Mouse (Mus musculus): ENCODE measurements at regions not wholly inside any gene's neighbourhood (a gene's known extent, or its start where the extent isn't known, plus 50 kb on each side); places are given as distances from the start of the nearest gene placed in this dataset.

DNA sequence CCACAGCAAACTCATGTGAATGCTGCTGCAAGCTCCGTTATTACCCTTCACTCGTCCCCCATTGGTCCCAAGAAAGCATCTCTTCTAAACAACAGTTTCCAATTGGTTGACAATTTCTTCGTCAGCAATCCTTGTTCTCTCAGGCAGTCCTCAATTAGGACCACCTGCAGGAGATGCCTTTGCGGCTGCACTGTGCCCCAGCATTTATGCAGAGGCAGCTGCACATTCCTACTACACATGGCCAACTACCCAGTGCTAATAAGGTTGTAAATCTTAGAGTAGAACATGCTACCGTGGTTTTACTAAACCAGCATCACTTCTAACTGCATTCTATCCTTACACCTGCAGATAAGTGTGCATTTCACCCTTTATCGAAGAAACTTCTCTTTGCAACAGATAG lies 322.1 kb upstream of the Atp2b1 start:
- in situ Hi-C loops (cut with MboI; ENCODE audit: low pct_unique_long_range_greater_than_20kb in 1 of 2, low sequenced_read_pairs in 2 of 2, unreplicated experiment in 1 of 2): no loop called here

DNA sequence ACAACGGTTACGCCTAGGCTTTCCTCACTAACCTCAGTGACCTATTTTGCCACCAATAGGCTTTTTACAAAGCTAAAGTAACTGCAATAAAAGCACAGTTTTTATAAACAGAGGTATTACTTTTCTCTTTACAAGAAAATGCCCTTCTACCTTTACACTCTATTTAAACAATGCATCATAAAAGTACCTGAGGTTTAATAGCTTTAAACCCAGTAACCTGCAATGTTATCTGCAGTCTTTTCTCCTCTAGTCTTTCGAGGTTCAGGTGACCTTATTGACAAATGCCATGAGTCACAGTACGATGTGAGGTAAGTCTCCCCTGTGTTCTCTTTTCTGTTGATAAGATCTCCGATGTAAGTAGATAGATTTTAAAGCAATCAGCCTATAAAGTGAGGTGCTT lies 320.3 kb upstream of the Atp2b1 start:
- in situ Hi-C loops (cut with MboI; ENCODE audit: low pct_unique_long_range_greater_than_20kb in 1 of 2, low sequenced_read_pairs in 2 of 2, unreplicated experiment in 1 of 2): no loop called here

DNA sequence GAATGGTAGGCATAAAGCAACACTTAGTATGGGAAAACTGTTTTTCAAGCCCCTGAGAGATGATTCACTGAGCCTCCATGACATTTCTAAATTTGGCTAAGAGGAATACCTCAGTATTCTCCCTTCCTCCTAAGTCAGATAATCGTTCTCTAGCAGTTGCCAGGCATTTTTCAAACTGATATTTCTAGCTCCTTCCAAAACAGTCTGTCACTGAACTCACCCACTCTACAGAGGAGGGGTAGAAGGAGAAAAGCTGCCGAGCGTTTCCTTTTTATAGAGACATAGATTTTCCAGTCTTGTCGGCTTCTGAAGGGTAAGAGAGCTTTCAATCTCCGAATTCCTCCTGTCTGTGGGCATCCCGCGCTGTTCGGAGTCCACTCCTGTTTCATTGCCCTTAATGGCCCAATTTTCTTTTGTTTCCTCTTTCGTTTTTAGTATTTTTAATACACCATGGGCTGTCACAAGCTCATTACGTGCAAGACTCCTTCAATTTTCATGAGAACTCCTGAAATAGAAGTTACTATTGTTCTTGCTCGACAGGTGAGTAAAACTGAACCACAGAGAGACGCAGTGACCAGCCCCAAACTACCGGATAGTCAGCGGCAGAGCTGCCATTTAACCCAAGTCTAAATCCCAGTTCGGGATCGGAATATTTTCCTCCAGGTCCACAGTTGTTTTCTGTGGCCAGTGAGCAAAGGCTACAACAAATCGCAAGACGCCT lies 305.8 kb upstream of the Atp2b1 start:
- in situ Hi-C loops (cut with MboI; ENCODE audit: low pct_unique_long_range_greater_than_20kb in 1 of 2, low sequenced_read_pairs in 2 of 2, unreplicated experiment in 1 of 2): no loop called here

DNA sequence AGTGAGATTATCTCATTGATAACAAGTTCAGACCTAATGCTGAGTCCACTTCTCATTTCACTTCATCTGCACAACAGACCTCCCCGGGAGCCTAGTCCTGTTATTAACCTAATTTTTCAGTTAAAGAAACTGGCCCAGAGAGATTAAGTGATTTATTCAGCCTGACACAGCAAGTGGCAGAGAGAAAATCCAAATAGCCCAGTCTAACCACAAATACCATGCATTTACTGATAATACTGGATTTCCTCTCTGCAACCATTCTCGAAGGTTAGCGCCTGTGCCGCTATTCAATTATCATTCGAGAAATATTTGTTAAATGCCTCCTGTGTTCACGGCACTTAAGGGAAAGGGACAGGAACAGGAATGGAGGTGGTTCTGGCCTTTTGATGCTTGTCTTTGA lies 303.5 kb upstream of the Atp2b1 start:
- in situ Hi-C loops (cut with MboI; ENCODE audit: low pct_unique_long_range_greater_than_20kb in 1 of 2, low sequenced_read_pairs in 2 of 2, unreplicated experiment in 1 of 2): no loop called here

DNA sequence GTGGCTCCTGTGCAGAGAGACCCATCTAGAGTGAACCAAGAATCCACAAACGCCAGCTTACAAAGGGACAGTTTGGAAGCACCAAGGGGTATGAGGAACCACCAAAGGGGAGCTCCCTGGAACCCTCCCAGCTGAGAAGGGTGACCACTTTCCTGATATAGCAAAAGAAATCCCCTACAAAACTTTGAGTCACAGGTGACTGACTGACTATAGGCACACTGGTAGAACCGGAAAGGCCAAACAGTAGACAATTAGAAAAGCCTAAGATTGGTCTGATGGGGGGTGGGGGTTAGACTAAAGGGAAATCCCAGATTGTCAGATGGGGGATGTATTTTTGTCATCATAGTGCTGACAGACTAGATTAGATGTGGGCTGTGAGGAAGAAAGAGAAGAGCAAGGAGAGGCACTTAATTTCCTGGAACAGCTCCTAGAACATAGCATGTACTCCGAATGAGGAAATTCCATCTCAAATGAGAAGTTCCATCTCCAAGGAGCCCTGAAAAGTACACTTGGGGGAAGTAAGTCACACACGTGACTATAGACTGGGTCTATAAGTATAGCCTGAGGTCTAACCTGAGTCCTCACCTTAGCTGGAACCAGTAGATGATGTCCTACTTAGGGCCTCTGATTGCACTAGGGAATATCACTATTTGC lies 302.4 kb upstream of the Atp2b1 start:
- in situ Hi-C loops (cut with MboI; ENCODE audit: low pct_unique_long_range_greater_than_20kb in 1 of 2, low sequenced_read_pairs in 2 of 2, unreplicated experiment in 1 of 2): no loop called here

DNA sequence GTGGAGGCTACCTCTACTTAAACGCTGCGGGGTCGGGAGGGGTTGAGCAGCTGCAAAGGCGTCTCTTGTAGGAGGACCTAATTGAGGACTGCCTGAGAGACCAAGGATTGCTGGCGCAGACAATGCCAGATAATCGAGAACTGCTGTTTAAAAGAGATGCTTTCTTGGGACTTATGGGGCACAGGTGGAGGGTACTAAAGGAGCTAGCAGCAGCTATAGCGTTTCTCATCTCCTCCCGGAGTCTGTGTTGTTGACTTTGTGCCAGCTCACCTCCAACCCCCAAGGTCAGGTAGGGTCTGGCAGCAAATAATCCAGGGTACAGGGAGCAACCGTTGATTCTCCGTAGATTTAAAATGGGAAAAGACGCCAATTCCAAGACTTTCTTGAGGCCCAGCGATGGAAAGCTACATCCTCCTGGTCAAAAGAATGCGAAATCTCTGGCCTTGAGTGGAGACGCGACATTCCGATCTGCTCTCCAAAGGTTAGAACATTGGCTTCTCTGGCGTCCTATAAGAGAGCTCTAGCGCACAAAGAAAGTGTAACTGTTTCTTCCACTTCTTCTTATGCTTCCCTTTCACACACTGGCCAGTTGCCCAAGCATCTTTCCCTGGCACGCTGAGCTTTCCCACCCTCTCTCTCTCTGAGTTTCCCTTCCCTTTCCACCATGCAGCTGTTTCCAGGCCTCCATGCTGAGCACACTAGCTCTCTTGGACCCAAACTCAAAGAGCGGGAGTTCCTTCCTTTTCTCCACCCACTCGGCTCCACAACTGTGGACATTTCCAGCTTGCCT lies 295.3 kb upstream of the Atp2b1 start:
- in situ Hi-C loops (cut with MboI; ENCODE audit: low pct_unique_long_range_greater_than_20kb in 1 of 2, low sequenced_read_pairs in 2 of 2, unreplicated experiment in 1 of 2): no loop called here

DNA sequence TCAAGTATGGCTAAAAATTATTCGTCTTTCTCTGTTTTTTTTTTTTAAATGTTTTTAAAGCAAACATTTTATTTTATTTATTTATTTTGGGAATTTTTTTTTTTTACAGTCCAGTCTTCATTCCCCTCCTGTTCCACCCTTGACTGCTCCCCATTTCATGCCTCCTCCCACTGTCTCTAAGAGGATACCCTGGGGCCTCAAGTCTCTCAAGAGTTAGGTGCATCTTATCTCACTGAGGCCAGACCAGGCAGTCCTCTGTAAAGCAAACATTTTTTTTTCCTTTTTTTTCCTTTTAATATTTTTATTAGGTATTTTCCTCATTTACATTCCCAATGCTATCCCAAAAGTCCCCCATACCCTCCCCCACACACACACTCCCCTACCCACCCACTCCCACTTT lies 290.1 kb upstream of the Atp2b1 start:
- in situ Hi-C loops (cut with MboI; ENCODE audit: low pct_unique_long_range_greater_than_20kb in 1 of 2, low sequenced_read_pairs in 2 of 2, unreplicated experiment in 1 of 2): no loop called here

DNA sequence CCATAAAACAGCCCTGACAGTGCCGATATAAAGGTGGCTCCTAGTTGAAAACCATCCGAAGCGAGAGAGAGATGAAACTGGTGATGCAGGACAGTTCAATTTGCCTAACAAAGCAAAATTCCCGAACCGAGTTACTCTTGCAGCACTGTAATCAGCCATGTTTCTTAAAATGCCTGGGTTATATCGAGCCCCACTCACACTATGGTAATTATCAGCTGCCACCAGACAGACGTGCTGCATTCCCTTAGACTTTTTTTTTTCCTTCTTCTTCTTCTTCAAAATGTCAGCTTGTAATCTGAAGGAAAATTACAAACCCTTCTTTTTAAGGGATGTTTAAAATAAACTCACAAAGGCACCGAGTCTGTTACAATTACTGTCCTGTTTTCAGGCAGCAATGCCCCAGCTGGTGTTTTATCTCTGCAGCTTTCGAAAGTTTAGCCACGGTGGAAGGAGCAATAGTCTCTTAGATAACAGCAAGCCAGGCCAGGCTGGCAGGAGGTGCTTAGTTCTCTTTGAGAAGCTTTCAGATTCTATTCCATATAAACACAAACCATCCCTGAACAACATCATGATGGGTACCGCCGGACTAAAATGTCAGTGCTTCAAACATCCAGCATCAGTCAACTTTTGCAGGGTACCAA lies 289.4 kb upstream of the Atp2b1 start:
- in situ Hi-C loops (cut with MboI; ENCODE audit: low pct_unique_long_range_greater_than_20kb in 1 of 2, low sequenced_read_pairs in 2 of 2, unreplicated experiment in 1 of 2): no loop called here

DNA sequence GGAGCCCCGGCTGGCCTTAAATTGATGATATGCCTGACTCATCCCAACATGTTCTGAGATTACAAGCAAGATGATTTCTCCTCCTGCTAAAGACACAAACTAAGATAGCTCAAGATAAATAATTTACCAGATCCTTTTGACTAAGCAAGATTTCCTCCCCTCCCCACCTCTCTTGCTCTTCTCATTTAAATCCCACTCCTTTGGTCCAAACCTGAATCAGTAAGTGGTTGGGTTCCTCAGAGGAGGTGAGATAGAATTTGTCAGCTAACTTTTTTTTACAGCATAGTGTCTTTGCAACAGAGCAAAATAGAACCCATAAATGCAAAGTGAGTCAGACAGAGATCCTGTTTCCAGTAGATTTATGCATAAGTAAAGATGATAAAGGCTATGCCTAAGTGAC lies 286.0 kb upstream of the Atp2b1 start:
- in situ Hi-C loops (cut with MboI; ENCODE audit: low pct_unique_long_range_greater_than_20kb in 1 of 2, low sequenced_read_pairs in 2 of 2, unreplicated experiment in 1 of 2): no loop called here

DNA sequence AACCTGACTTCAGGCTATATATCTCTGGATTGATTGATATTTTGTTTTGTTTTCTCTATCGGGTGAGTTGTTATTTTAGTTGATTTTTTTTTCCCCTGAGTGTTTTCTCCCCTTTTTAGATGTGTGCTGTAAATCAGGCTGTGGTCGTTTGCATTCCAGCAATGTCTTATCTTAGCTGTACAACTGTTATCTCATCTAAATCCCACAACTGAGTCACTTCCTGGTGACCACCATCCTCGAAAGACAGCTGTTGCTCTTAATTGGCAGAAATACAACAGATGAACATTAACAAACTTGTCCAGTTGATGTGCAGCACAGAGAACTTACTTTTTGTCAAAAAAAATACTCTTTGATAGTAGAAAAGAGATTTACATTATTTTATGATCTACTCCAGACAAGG lies 285.0 kb upstream of the Atp2b1 start:
- in situ Hi-C loops (cut with MboI; ENCODE audit: low pct_unique_long_range_greater_than_20kb in 1 of 2, low sequenced_read_pairs in 2 of 2, unreplicated experiment in 1 of 2): no loop called here

DNA sequence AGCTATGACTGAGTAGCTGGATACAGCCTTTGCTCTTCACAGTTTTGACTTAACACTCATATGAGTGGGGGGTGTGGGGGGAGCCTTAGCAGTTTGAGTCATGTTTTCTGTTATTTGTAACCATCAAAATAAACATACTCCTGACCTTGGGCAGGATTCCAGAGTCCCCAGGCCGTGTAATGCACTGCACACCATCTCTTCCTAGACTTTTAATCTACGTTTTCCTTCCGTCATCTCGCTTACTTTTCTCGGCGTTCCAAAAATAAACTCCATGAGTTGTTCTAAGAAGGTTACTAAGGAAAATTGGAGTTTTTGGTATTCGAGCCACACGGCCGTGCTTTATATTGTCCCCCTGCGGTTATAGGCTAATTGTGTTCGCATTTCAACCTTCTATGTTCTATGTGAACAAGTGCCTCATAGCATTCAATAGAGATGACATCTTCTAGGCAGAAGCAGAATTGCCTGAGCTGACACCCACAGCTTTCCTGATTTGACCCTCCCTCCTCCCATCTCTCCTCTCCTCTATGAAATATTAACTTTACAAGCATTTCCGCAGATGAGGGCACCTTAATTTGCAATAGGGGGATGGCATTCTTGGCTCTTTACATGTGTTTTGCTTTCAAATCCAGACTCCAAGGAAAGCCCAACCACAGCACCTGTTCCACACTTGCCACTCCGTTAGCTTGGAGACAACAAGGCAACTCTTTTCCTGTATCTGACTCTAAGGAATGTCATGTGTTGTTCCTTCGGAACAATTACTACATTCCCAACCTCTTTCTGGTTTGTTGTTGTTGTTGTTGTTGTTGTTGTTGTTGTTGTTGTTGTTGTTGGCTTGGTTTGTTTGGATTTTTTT lies 276.2 kb upstream of the Atp2b1 start:
- in situ Hi-C loops (cut with MboI; ENCODE audit: low pct_unique_long_range_greater_than_20kb in 1 of 2, low sequenced_read_pairs in 2 of 2, unreplicated experiment in 1 of 2): no loop called here

DNA sequence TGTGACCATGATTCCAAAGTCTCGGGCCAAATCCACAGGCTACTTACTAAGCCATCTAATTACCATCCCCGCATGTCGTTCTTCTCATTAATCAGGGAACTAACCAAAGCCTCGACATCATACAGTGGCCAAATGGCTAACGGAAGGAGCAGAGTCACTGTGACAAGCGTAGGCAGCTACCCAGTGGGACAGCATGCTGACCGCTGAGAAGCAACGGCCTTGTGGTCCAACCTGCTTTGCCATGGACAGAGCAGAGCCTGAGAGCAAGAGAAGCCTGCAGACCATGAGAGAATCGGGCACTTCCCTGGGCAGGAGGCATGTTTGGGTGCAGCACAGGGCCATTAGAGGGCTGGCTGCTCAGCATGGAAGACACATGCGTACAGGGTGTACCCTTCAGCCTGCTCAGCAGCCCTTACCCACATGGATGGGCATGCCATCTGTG lies 268.5 kb upstream of the Atp2b1 start:
- in situ Hi-C loops (cut with MboI; ENCODE audit: low pct_unique_long_range_greater_than_20kb in 1 of 2, low sequenced_read_pairs in 2 of 2, unreplicated experiment in 1 of 2): no loop called here

DNA sequence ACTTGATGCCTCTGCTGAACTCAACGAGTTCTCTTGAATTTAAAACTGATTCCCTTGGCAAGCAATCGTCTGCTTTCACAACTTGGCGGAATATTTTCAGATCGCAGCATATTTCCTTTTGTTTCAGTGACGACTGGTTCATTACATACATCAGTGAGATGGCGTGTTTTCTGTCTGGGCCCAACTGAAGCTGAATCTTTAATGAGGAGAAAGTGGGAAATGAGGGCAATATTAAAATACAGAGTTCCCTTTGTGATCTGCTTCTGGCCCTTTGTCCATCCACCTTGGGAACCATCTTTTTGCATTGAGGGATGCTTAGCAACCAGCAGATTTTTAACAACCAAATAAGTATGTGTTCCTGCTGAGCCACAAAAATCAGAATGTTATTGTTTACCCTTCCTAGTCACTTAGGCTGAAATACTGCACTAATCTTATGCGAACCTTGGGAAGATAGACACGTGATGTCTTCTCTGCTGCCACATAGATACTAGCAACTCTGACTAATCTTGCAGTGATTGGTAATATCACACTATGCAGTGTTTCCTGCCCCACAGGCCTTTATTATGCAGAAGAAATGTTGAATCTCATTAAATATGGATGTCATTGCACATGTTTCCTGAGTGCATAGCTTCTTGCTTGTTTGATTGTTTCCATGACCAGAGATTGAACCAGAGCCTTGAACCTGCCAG lies 267.8 kb upstream of the Atp2b1 start:
- in situ Hi-C loops (cut with MboI; ENCODE audit: low pct_unique_long_range_greater_than_20kb in 1 of 2, low sequenced_read_pairs in 2 of 2, unreplicated experiment in 1 of 2): no loop called here

DNA sequence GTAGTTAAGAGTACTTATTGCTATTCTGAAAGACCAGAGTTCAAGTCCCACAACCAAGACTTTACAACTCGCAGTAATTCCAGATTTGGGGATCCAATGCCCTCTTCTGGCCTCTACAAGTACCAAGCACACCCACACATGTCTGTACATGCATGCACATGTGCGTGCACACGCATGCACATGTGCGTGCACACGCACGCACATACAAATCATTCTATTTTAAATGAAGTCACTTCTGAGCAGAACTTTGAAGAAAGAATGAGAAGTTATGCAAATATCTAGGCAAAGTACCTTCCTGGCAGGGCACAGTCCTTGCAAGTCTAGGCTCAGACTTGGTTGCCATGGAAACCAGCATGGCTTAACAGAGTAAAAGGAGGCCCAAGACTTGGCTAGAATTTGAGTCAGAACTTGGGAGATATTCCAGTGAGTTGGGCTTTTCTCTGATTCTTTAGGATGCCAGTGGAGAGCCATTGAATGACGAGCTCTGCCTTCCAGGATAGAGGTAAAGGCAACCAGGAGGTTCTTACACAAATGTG lies 265.4 kb upstream of the Atp2b1 start:
- in situ Hi-C loops (cut with MboI; ENCODE audit: low pct_unique_long_range_greater_than_20kb in 1 of 2, low sequenced_read_pairs in 2 of 2, unreplicated experiment in 1 of 2): no loop called here

DNA sequence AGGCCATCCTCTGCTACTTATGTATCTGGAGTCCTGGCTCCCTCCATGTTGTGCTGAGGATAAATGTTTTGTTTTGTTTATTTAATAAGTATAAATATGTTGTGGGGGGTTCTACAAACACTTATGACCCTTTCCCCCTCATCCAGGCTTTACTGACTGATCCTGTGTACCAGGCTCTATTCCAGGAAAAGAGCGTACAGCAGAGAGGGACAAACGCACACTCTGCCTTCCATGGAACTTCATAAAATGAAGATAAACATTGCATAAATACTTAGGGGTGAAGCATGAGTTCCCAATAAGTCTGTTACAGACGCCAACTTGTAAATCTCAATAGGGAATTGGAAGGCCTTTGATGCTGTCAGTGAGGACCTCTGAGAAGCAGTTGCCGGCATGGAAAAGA lies 263.7 kb upstream of the Atp2b1 start:
- in situ Hi-C loops (cut with MboI; ENCODE audit: low pct_unique_long_range_greater_than_20kb in 1 of 2, low sequenced_read_pairs in 2 of 2, unreplicated experiment in 1 of 2): no loop called here

DNA sequence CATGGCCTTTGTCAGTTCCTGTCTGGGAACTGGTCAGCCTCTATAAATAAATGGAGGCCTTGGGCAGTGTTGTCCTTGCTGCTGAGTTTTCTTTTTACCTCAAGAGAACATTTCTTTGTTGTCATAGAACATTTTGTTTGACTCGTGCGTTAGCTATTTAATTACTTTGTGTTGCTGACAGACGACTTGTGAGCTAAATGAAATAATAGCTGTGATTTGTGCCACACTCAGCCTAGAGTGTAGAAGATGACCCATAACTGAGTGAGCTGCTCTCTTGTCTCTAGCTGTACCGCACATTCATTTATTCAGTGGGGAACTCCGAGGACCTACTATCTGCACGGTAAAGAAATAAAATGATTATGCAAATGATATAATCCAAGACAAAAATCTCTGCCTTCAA lies 263.1 kb upstream of the Atp2b1 start:
- in situ Hi-C loops (cut with MboI; ENCODE audit: low pct_unique_long_range_greater_than_20kb in 1 of 2, low sequenced_read_pairs in 2 of 2, unreplicated experiment in 1 of 2): no loop called here

DNA sequence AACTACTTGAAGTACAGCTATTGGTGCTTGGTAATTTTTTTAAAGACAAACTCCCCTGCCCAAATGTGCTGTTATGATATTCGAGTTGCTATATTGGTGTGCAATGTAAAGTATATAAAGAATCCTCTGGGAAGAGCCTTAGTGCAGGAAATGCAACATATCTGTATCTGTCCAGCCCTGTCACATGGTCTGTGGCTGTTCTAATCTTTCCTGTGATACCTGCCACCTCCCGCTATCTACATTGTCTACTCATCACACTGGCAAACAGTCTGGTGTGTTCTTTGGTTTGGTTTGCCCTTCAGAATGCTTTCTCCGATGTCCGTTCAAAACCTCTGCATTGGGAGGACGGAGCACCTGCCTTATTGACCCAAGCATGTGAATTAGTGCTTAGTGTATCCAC lies 262.6 kb upstream of the Atp2b1 start:
- in situ Hi-C loops (cut with MboI; ENCODE audit: low pct_unique_long_range_greater_than_20kb in 1 of 2, low sequenced_read_pairs in 2 of 2, unreplicated experiment in 1 of 2): no loop called here

DNA sequence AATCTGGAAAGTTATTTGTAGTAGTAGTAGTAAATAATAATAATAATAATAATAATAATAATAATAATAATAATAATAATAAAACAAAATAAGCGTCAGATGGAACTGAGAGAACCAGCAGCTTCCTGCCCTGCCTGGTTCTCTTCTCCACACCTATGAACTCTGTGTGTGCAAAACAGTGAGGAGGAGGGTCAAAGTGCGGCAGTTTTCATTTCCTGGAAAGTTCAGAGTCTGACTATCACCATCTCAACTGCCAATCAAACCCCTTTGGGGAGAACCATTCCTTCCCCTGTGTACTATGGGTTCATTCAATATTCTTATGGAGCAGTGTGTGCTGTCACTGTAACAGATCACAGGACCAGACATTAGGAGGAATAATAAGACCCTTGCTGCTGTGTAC lies 262.1 kb upstream of the Atp2b1 start:
- in situ Hi-C loops (cut with MboI; ENCODE audit: low pct_unique_long_range_greater_than_20kb in 1 of 2, low sequenced_read_pairs in 2 of 2, unreplicated experiment in 1 of 2): no loop called here
